Mouse (Mus musculus) cortical plate, adult 2 months (tissue): ENCODE measurements at regions not wholly inside any gene's neighbourhood (a gene's known extent, or its start where the extent isn't known, plus 50 kb on each side); places are given as distances from the start of the nearest gene placed in this dataset.

Source experiments
- CTCF ChIP-seq: fragments of 200-500 bp; IDR thresholded peaks from 2 replicates; pipeline ENCODE4 v1.5.1; 2011; ENCODE audit warnings: mild to moderate bottlenecking, control low read depth, low read length; ENCODE audit not compliant: insufficient read depth; ENCODE audit errors: extremely low read depth
- POLR2A ChIP-seq: fragments of 200-500 bp; IDR thresholded peaks from 2 replicates; pipeline ENCODE4 v1.6.1; 2011; ENCODE audit warnings: mild to moderate bottlenecking, low read length, control low read depth; ENCODE audit not compliant: insufficient read depth; ENCODE audit errors: extremely low read depth

- TF ChIP-seq CTCF (no peak), POLR2A (no peak)
These were observed 116.3 kb downstream of the Cyld start for GRCm38 (mm10) chr8:88812901-88813676.
